Mouse (Mus musculus): Measurements from ENCODE around the gene Pik3c2a. TPM values are rescaled to one million over a fixed set of nuclear protein-coding genes. Genes with fewer than 3 reads are reported as not detected.

Pik3c2a gene
- total and polyA plus RNA-seq, 3 experiments: 2.6 to 3.9 TPM; not detected in 1

DNA sequence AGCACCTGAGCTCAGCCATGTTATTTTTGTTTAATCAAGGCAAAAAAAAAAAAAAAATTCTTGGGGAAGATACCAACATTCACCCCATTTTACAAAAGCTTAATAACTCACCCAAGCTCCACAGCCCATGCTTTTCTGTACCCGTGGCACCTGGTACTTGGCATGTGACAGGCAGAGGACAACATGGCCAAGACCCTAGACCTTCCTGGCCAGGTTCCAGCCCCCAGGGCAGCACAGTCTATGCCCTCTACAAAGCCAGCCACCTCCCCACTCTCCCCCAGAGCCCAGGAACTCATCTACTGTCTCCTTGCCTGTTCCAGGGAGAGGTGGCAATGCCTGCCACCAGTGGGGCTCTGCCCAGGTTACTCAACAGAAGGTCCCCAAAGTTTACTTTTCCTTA is 152.7 kb downstream of the Pik3c2a start:
- no peak for DNase-seq (ENCODE audit: low read depth, low spot score)
- Histone ChIP-seq H3K4me1 (ENCODE audit: control insufficient read depth in 1 of 2, insufficient read depth in 2 of 2, low read length in 2 of 2) (peaks cover 8 to 14% of the 10 kb centered on the region in 2 experiments), H3K27me3 (ENCODE audit: control insufficient read depth in 1 of 2, insufficient read depth in 2 of 2, low read length in 2 of 2) (no peaks in the 10 kb centered on the region), H3K36me3 (ENCODE audit: control insufficient read depth in 1 of 2, insufficient read depth in 2 of 2, low read length in 2 of 2) (peaks cover 0 to 8% of the 10 kb centered on the region in 2 experiments; a peak in 2 of 4 replicates), H3K27ac (ENCODE audit: control insufficient read depth, low read depth, low read length) (no peak overlapping the region), H3K4me3 (ENCODE audit: control insufficient read depth in 1 of 2, insufficient read depth in 1 of 2, low read depth in 2 of 2, low read length in 2 of 2) (no peak overlapping the region), H3K9me3 (replicated peaks; ENCODE audit: insufficient read depth, low read length) (no peaks in the 10 kb centered on the region), H3K9ac (ENCODE audit: control insufficient read depth, low read depth, low read length, poor library complexity, severe bottlenecking) (no peak overlapping the region), H3K79me2 (ENCODE audit: control insufficient read depth, insufficient read depth, low read length, poor library complexity) (no peaks in the 10 kb centered on the region)
- TF ChIP-seq POLR2AphosphoS2 (IDR thresholded peaks at IDR 0.05; ENCODE audit: low read length): no peak
- TF ChIP-seq EP300 (IDR thresholded peaks at IDR 0.05; ENCODE audit: low read depth in 1 of 2, low read length in 2 of 2): no peak
- no peak for TF ChIP-seq ELF1 (IDR thresholded peaks at IDR 0.05; ENCODE audit: low read depth, low read length)

DNA sequence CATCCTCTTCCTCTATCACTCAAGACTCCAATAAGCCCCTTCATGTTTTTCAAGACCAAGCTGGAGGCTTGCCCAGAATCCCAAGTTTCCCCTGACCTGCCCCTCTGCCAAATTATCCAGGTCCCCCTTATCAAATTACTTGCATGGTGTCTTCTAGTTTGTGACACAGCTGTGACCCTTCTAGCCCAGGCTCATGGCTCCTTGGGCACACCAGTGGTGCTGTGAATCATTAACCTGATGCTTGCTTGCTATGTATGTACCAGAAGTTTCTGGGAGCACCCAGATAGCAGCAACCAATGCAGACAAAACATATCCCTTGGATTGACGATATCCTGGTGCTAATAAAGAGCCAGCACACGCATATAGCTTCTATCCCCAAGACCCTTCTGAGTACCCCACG is 154.3 kb downstream of the Pik3c2a start:
- no peaks in the 10 kb centered on the region for H3K36me3 ChIP-seq (ENCODE audit: control insufficient read depth in 1 of 2, insufficient read depth in 2 of 2, low read length in 2 of 2)
- no peaks in the 10 kb centered on the region for H3K79me2 ChIP-seq (ENCODE audit: control insufficient read depth, insufficient read depth, low read length, poor library complexity)
- no peaks in the 10 kb centered on the region for H3K27me3 ChIP-seq (ENCODE audit: control insufficient read depth in 1 of 2, insufficient read depth in 2 of 2, low read length in 2 of 2)
- TF ChIP-seq BHLHE40 (IDR thresholded peaks at IDR 0.05; ENCODE audit: borderline replicate concordance, low read depth, low read length) (no peak), POLR2AphosphoS5 (IDR thresholded peaks at IDR 0.05; ENCODE audit: borderline replicate concordance, low read depth, low read length) (no peak), JUND (IDR thresholded peaks at IDR 0.05; ENCODE audit: low read depth, low read length) (no peak), ZC3H11A (IDR thresholded peaks at IDR 0.05; ENCODE audit: low read depth, low read length) (no peak), USF2 (IDR thresholded peaks at IDR 0.05; ENCODE audit: borderline replicate concordance in 1 of 2, insufficient read depth in 1 of 2, low read depth in 1 of 2, low read length in 2 of 2) (no peak), ZNF384 (IDR thresholded peaks at IDR 0.05; ENCODE audit: low read depth, low read length) (no peak), MAX (IDR thresholded peaks at IDR 0.05; ENCODE audit: low read length) (no peak)
- no peak overlapping the region for H3K9ac ChIP-seq (ENCODE audit: control insufficient read depth, low read depth, low read length, poor library complexity, severe bottlenecking)
- H3K4me1 ChIP-seq (ENCODE audit: control insufficient read depth in 1 of 2, insufficient read depth in 2 of 2, low read length in 2 of 2): no peaks in the 10 kb centered on the region
- no peaks in the 10 kb centered on the region for H3K9me3 ChIP-seq (replicated peaks; ENCODE audit: insufficient read depth, low read length)
- H3K27ac ChIP-seq (ENCODE audit: control insufficient read depth, low read depth, low read length): no peak overlapping the region
- DNase-seq (ENCODE audit: low read depth, low spot score): no peak
- no peak overlapping the region for H3K4me3 ChIP-seq (ENCODE audit: control insufficient read depth in 1 of 2, insufficient read depth in 1 of 2, low read depth in 2 of 2, low read length in 2 of 2)

DNA sequence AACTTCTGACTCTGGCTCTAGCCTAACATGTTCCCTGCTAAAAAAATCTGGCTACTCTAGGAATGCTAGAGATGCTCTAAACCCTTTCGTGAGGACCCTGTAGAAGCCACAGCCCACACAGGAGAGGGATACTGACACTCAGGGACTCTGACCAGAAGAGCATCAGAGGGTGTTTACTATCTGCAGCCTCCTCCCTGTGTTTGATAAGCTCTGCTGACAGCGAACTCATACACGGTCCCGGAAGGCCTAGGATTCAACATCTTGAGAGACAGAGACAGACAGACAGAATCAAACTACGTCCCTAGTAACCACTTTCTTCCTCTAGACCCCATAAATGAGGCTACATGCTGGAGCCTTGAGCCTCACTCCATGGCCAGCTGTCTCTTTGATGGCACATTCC is 155.3 kb downstream of the Pik3c2a start:
- no peaks in the 10 kb centered on the region for H3K79me2 ChIP-seq (ENCODE audit: control insufficient read depth, insufficient read depth, low read length, poor library complexity)
- DNase-seq (ENCODE audit: low read depth, low spot score): no peak
- no peaks in the 10 kb centered on the region for H3K9me3 ChIP-seq (replicated peaks; ENCODE audit: insufficient read depth, low read length)
- no peaks in the 10 kb centered on the region for H3K27me3 ChIP-seq (ENCODE audit: control insufficient read depth in 1 of 2, insufficient read depth in 2 of 2, low read length in 2 of 2)
- no peak overlapping the region for H3K27ac ChIP-seq (ENCODE audit: control insufficient read depth, low read depth, low read length)
- no peak overlapping the region for H3K9ac ChIP-seq (ENCODE audit: control insufficient read depth, low read depth, low read length, poor library complexity, severe bottlenecking)
- no peak overlapping the region for H3K4me3 ChIP-seq (ENCODE audit: control insufficient read depth in 1 of 2, insufficient read depth in 1 of 2, low read depth in 2 of 2, low read length in 2 of 2)
- H3K4me1 ChIP-seq (ENCODE audit: control insufficient read depth in 1 of 2, insufficient read depth in 2 of 2, low read length in 2 of 2): no peaks in the 10 kb centered on the region
- no peaks in the 10 kb centered on the region for H3K36me3 ChIP-seq (ENCODE audit: control insufficient read depth in 1 of 2, insufficient read depth in 2 of 2, low read length in 2 of 2)
- TF ChIP-seq CHD2 (IDR thresholded peaks at IDR 0.05; ENCODE audit: low read length) (no peak), SIN3A (IDR thresholded peaks at IDR 0.05; ENCODE audit: low read length) (no peak), NRF1 (IDR thresholded peaks at IDR 0.05; ENCODE audit: insufficient read depth, low read depth, low read length, poor library complexity, severe bottlenecking) (no peak), E2F4 (IDR thresholded peaks at IDR 0.05; ENCODE audit: borderline replicate concordance, low read depth, low read length) (no peak), ETS1 (IDR thresholded peaks at IDR 0.05; ENCODE audit: low read depth, low read length) (no peak), USF2 (IDR thresholded peaks at IDR 0.05; ENCODE audit: borderline replicate concordance in 1 of 2, insufficient read depth in 1 of 2, low read depth in 1 of 2, low read length in 2 of 2) (no peak), GATA1 (IDR thresholded peaks at IDR 0.05; ENCODE audit: low read depth, low read length) (no peak)

Other genes with a start within 250 kb of the Pik3c2a start
- gene Plekha7, start 135.1 kb downstream of the Pik3c2a start, total RNA-seq (2012; rRNA removed): 4.4 and 4.9 TPM in 2 replicates
- gene Plekha7, start 135.1 kb downstream of the Pik3c2a start, polyA plus RNA-seq (2012; ENCODE audit: insufficient read depth in 1 of 2, insufficient read length in 2 of 2, low read depth in 1 of 2, low replicate concordance in 2 of 2, missing spikeins in 1 of 2): 10 to 100 TPM in 1 of 2 experiments, not detected in 1; 14.5 TPM
- gene Rps13, start 109.3 kb downstream of the Pik3c2a start, total RNA-seq (2012; rRNA removed): 1,903 and 1,952 TPM in 2 replicates
- gene Rps13, start 109.3 kb downstream of the Pik3c2a start, polyA plus RNA-seq (2012; ENCODE audit: insufficient read depth in 1 of 2, insufficient read length in 2 of 2, low read depth in 1 of 2, low replicate concordance in 2 of 2, missing spikeins in 1 of 2): 100 to 1,000 TPM in 1 of 2 experiments, not detected in 1; 388 TPM
- 5.5 and 5.8 TPM in 2 replicates for gene Nucb2, start 60.9 kb upstream of the Pik3c2a start, total RNA-seq (2012; rRNA removed)
- gene Nucb2, start 60.9 kb upstream of the Pik3c2a start, polyA plus RNA-seq (2012; ENCODE audit: insufficient read depth in 1 of 2, insufficient read length in 2 of 2, low read depth in 1 of 2, low replicate concordance in 2 of 2, missing spikeins in 1 of 2): 1 to 10 TPM in 1 of 2 experiments, not detected in 1; 6.4 TPM